In the genomic region with DNA sequence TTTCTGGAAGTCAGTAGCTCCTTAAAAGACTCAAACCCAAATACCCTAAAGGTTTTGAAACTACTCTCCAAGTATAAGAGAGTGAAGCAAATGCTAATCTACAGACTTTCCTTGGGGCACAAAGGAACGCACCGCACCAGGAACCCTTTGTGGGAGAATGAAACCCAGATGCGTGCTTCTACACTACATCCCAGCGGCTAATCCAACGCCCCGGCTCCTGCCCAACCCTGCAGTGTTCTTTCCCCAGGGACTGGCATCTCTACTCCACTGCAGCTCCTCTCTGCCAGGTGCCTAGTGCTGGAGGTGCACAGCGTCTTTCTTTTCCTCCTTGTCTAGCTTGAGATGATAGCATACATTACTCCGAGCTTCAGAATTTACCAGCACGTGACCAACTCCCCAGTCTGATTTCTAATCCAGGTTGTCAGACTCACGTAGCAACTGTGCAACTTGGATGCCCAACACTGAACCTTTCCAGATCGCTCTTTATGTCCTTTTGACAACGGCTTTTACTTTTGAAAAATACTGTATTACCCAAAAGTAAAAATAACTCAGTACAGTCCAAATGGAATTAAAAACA, we compare ENCODE assay signal across 20 mouse cellular contexts.
A peak's percentile ranks its signal among the peaks of the same experiment; 100 is the strongest.
DNase-seq lines count a peak whose midpoint lies in the region; ATAC-seq and TF ChIP-seq lines count a peak whose summit lies in the region.
"Had no signal": no experiment of that assay in that cellular context is flagged by ENCODE, and none has a peak within 500 bp of the region (broad histone marks: within the 10 kb centered on the region; RNA-seq: fewer than 3 reads in every experiment).

No protein-coding gene starts in this region.

- H3K27ac ChIP-seq in heart, embryonic 16.5 days (ENCODE audit: low read length) = peak overlapping the region; percentile 57
- H3K27ac ChIP-seq in CH12.LX (ENCODE audit: insufficient read depth, low read depth) = no peak overlapping the region
- H3K27ac ChIP-seq in embryonic facial prominence, embryonic 14.5 days (replicated peaks; ENCODE audit: low read depth, low read length) = peak overlapping the region; percentile 44
- H3K27ac ChIP-seq: forebrain, embryonic 15.5 days; heart, adult 2 months; hindbrain, embryonic 10.5 days; liver, embryonic 13.5 days; stomach, embryonic 15.5 days had no signal

- in situ Hi-C loops in CH12.LX (cut with MboI; ENCODE audit: low pct_ligation_motif_present, low pct_unique_long_range_greater_than_20kb, low sequenced_read_pairs) = no loop called here

- H3K4me2 ChIP-seq in heart, embryonic 16.5 days (ENCODE audit: low read depth, low read length) = no peak overlapping the region
- H3K4me2 ChIP-seq in CH12.LX (ENCODE audit: insufficient read depth, low read depth, poor library complexity, severe bottlenecking) = peak overlapping the region; percentile 37
- peak overlapping the region; percentile 0; the same call in 1 of the 2 replicates for H3K4me2 ChIP-seq in embryonic facial prominence, embryonic 14.5 days (ENCODE audit: low read depth, low read length)
- H3K4me2 ChIP-seq: forebrain, embryonic 15.5 days; liver, embryonic 13.5 days; lung, embryonic 15.5 days; stomach, embryonic 15.5 days had no signal

- TF ChIP-seq POLR2A in CH12.LX (IDR thresholded peaks at IDR 0.05; ENCODE audit: low read depth, low read length) = no peak

- no peak overlapping the region for H3K4me3 ChIP-seq in heart, embryonic 16.5 days (ENCODE audit: low read length)
- no peak overlapping the region for H3K4me3 ChIP-seq in CH12.LX (replicated peaks in 1 of 3; ENCODE audit: low read depth in 2 of 3, low read length in 2 of 3, poor library complexity in 1 of 3)
- no peak overlapping the region for H3K4me3 ChIP-seq in embryonic facial prominence, embryonic 14.5 days (ENCODE audit: low read depth, low read length)
- H3K4me3 ChIP-seq: erythroblast, embryonic 14.5 days; forebrain, embryonic 15.5 days; heart, adult 2 months; hindbrain, embryonic 10.5 days; liver, embryonic 13.5 days; lung, embryonic 15.5 days; stomach, embryonic 15.5 days had no signal

- no peak for ATAC-seq in heart, embryonic 16.5 days (replicated peaks; ENCODE audit: extremely low read depth, insufficient read depth, low FRiP score)
- peak; percentile 41; the same call in 1 of the 2 replicates for ATAC-seq in embryonic facial prominence, embryonic 14.5 days (ENCODE audit: low read depth)
- ATAC-seq: forebrain, embryonic 15.5 days; midbrain, embryonic 16.5 days had no signal

- H3K79me2 ChIP-seq in CH12.LX (replicated peaks; ENCODE audit: control insufficient read depth, extremely low read depth, insufficient read depth, poor library complexity, severe bottlenecking) = no peaks in the 10 kb centered on the region

- DNase-seq in heart, postnatal 36 days = no peak
- DNase-seq in CH12.LX (ENCODE audit: extremely low read depth) = no peak
- DNase-seq in Muller cell, postnatal 12 days (ENCODE audit: inconsistent ontology term) = peak; percentile 2
- DNase-seq in embryonic facial prominence, embryonic 14.5 days (ENCODE audit: low spot score) = peak; percentile 43
- no peak for DNase-seq in spleen, adult 18-20 months
- no peak for DNase-seq in lung, postnatal 36 days
- DNase-seq: adrenal gland, postnatal 10 days; layer of hippocampus, postnatal 36 days; left cerebral cortex, postnatal 4 days; liver, embryonic 13.5 days; right cerebral cortex, adult 18-20 months had no signal

- no peak for TF ChIP-seq EP300 in CH12.LX (IDR thresholded peaks at IDR 0.05; ENCODE audit: low read length)

- TF ChIP-seq CTCF in CH12.LX (conservative IDR thresholded peaks at IDR 0.05 in 1 of 2, IDR thresholded peaks at IDR 0.05 in 1 of 2; ENCODE audit: low read depth in 2 of 2, low read length in 2 of 2) = no peak

- TF ChIP-seq RAD21 in CH12.LX (IDR thresholded peaks at IDR 0.05; ENCODE audit: low read depth, low read length) = no peak

- H3K4me1 ChIP-seq in heart, embryonic 16.5 days (ENCODE audit: control insufficient read depth, insufficient read depth, low read length) = peaks cover 18% of the 10 kb centered on the region
- peaks cover 20 to 41% of the 10 kb centered on the region in 2 experiments for H3K4me1 ChIP-seq in CH12.LX (ENCODE audit: control insufficient read depth in 1 of 2, insufficient read depth in 2 of 2)
- H3K4me1 ChIP-seq in embryonic facial prominence, embryonic 14.5 days (ENCODE audit: control insufficient read depth, insufficient read depth, low read length) = peaks cover 12% of the 10 kb centered on the region; the same call in 1 of the 2 replicates
- H3K4me1 ChIP-seq: hindbrain, embryonic 10.5 days; liver, embryonic 13.5 days; lung, embryonic 15.5 days; stomach, embryonic 15.5 days had no signal

- WGBS in heart, embryonic 16.5 days = 81% methylated on average over 12 of the region's 12 CpGs
- WGBS in embryonic facial prominence, embryonic 14.5 days = 34% methylated on average over 12 of the region's 12 CpGs

- H3K36me3 ChIP-seq in heart, embryonic 16.5 days (ENCODE audit: control insufficient read depth, insufficient read depth) = no peaks in the 10 kb centered on the region
- H3K36me3 ChIP-seq in CH12.LX (replicated peaks in 1 of 2; ENCODE audit: control insufficient read depth in 1 of 2, insufficient read depth in 1 of 2, low read length in 1 of 2) = peaks cover 0 to 16% of the 10 kb centered on the region in 2 experiments
- H3K36me3 ChIP-seq in embryonic facial prominence, embryonic 14.5 days (ENCODE audit: control insufficient read depth, insufficient read depth, low read length) = peaks cover 5% of the 10 kb centered on the region; the same call in 1 of the 2 replicates
- H3K36me3 ChIP-seq: liver, embryonic 13.5 days; stomach, embryonic 15.5 days had no signal

- intact Hi-C loops in heart, postnatal 36 days (cut with DNase I) = no loop called here

- H3K9ac ChIP-seq in heart, embryonic 16.5 days (ENCODE audit: low read length) = no peak overlapping the region
- peak overlapping the region; percentile 9 for H3K9ac ChIP-seq in CH12.LX (ENCODE audit: insufficient read depth, low read depth)
- H3K9ac ChIP-seq in embryonic facial prominence, embryonic 14.5 days (ENCODE audit: low read depth, low read length) = no peak overlapping the region
- H3K9ac ChIP-seq: forebrain, embryonic 15.5 days; liver, embryonic 13.5 days; lung, embryonic 15.5 days; stomach, embryonic 15.5 days had no signal

- H3K9me3 ChIP-seq in heart, embryonic 16.5 days (replicated peaks; ENCODE audit: control insufficient read depth, low read length) = no peaks in the 10 kb centered on the region
- no peaks in the 10 kb centered on the region for H3K9me3 ChIP-seq in CH12.LX (replicated peaks; ENCODE audit: low read length)
- H3K9me3 ChIP-seq in embryonic facial prominence, embryonic 14.5 days (ENCODE audit: control insufficient read depth, low read length) = no peaks in the 10 kb centered on the region
- H3K9me3 ChIP-seq: forebrain, embryonic 15.5 days; G1E; hindbrain, embryonic 10.5 days; liver, embryonic 13.5 days; lung, embryonic 15.5 days; stomach, embryonic 15.5 days had no signal

- dilution Hi-C loops in CH12.LX (cut with MboI; ENCODE audit: extremely low pct_ligation_motif_present, extremely low pct_unique_long_range_greater_than_20kb, low sequenced_read_pairs) = no loop called here

- H3K27me3 ChIP-seq in heart, embryonic 16.5 days (ENCODE audit: control insufficient read depth, insufficient read depth, low read length) = no peaks in the 10 kb centered on the region
- no peaks in the 10 kb centered on the region for H3K27me3 ChIP-seq in CH12.LX (replicated peaks)
- no peaks in the 10 kb centered on the region for H3K27me3 ChIP-seq in embryonic facial prominence, embryonic 14.5 days (replicated peaks; ENCODE audit: control insufficient read depth, insufficient read depth, low read length)
- H3K27me3 ChIP-seq: forebrain, embryonic 15.5 days; liver, embryonic 13.5 days; lung, embryonic 15.5 days; stomach, embryonic 15.5 days had no signal

TF ChIP-seq in CH12.LX, 34 proteins besides CTCF, POLR2A, EP300 and RAD21:
- TF ChIP-seq BHLHE40 (IDR thresholded peaks at IDR 0.05; ENCODE audit: low read depth, low read length) = peak; percentile 75
- TF ChIP-seq NRF1 (IDR thresholded peaks at IDR 0.05; ENCODE audit: low read depth, low read length) = no peak
- no peak for TF ChIP-seq GABPA (IDR thresholded peaks at IDR 0.05; ENCODE audit: insufficient replicate concordance, low read depth, low read length)
- no peak for TF ChIP-seq KAT2A (IDR thresholded peaks at IDR 0.05; ENCODE audit: insufficient replicate concordance, low read length)
- TF ChIP-seq RCOR1 (conservative IDR thresholded peaks at IDR 0.05; ENCODE audit: low read depth, low read length) = no peak
- TF ChIP-seq ZNF384 (IDR thresholded peaks at IDR 0.05; ENCODE audit: low read depth, low read length) = no peak
- no peak for TF ChIP-seq CHD1 (IDR thresholded peaks at IDR 0.05; ENCODE audit: low read depth, low read length)
- no peak for TF ChIP-seq TBP (conservative IDR thresholded peaks at IDR 0.05; ENCODE audit: low read depth, low read length)
- no peak for TF ChIP-seq MXI1 (IDR thresholded peaks at IDR 0.05; ENCODE audit: low read depth, low read length)
- TF ChIP-seq ELF1 (IDR thresholded peaks at IDR 0.05; ENCODE audit: low read depth, low read length) = no peak
- peak; percentile 58 for TF ChIP-seq USF1 (IDR thresholded peaks at IDR 0.05; ENCODE audit: low read depth, low read length)
- TF ChIP-seq NELFE (IDR thresholded peaks at IDR 0.05; ENCODE audit: low read depth, low read length) = no peak
- TF ChIP-seq SMC3 (IDR thresholded peaks at IDR 0.05; ENCODE audit: low read depth, low read length) = no peak
- no peak for TF ChIP-seq E2F4 (IDR thresholded peaks at IDR 0.05; ENCODE audit: insufficient replicate concordance, low read depth, low read length)
- TF ChIP-seq MAX (IDR thresholded peaks at IDR 0.05; ENCODE audit: low read length) = no peak; the same call in 1 of the 2 replicates
- peak; percentile 54 for TF ChIP-seq USF2 (conservative IDR thresholded peaks at IDR 0.05; ENCODE audit: low read depth, low read length)
- no peak for TF ChIP-seq MAFK (IDR thresholded peaks at IDR 0.05; ENCODE audit: insufficient replicate concordance, low read length)
- no peak for TF ChIP-seq MYC (IDR thresholded peaks at IDR 0.05; ENCODE audit: low read depth, low read length)
- no peak for TF ChIP-seq ZC3H11A (IDR thresholded peaks at IDR 0.05; ENCODE audit: low read depth, low read length)
- no peak for TF ChIP-seq JUN (IDR thresholded peaks at IDR 0.05; ENCODE audit: insufficient read depth, low read depth, low read length)
- TF ChIP-seq IRF4 (IDR thresholded peaks at IDR 0.05; ENCODE audit: low read depth, low read length) = no peak
- no peak for TF ChIP-seq ZMIZ1 (IDR thresholded peaks at IDR 0.05; ENCODE audit: low read depth, low read length)

Comparison
In these comparisons a context has a peak if more than half of its experiments do, and no peak if none do; other contexts are left out.
1. DNase-seq: peak in Muller cell, postnatal 12 days (single experiment) and embryonic facial prominence, embryonic 14.5 days (single experiment); none in heart, postnatal 36 days (0 of 2), CH12.LX (single experiment), spleen, adult 18-20 months (0 of 2) and lung, postnatal 36 days (single experiment).